Mouse (Mus musculus) spleen, adult 2 months (tissue): ENCODE data around the gene Aurkaip1.

ENCODE experiments used
- CTCF ChIP-seq: fragments of 200-500 bp; IDR thresholded peaks from 2 replicates; pipeline ENCODE4 v1.5.1; 2011; ENCODE audit warnings: mild to moderate bottlenecking, inconsistent platforms; ENCODE audit not compliant: insufficient read depth, insufficient read length, insufficient replicate concordance; ENCODE audit errors: extremely low read depth
- POLR2A ChIP-seq: fragments of 200-500 bp; IDR thresholded peaks from 2 replicates; pipeline ENCODE4 v1.6.1; 2011; ENCODE audit warnings: low read depth, low read length, inconsistent platforms

DNA sequence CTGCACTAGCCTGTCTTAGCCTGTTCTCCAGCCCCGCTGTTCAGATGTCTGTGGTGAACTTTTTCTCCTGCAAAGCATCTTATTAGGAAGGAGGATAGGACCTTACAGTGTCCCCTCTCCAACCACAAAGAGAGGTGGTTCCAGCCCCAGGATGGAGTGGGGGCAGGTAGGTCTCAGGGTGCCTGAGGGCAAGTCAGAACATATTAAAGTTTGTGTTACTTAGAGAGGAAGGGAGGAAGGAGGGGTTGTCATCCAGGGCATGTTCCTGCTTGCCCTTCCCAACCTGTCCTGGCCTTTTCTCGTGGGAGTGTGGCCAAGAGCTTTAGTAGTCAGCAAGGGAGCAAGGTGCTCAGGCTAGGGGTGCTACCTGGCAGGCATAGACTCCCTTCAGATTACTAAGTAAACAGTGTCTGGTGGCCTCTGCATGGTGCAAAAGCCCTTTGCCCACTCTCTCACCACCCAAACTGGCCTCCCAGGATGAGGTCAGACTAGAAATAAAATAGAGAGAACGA, 40.4 kb upstream of the Aurkaip1 start:
- TF ChIP-seq CTCF (no peak), POLR2A (no peak)
